Mouse (Mus musculus) spleen, postnatal 14 days (tissue): ENCODE measurements around the gene Fthl17d.
A peak's percentile ranks its signal among the peaks of the same experiment; 100 is the strongest.
"Not testable (repeated sequence)": the region's sequence is repeated elsewhere in the genome, so short reads cannot be mapped to it uniquely, and the experiment has no call there.

ENCODE experiments used
- DNase-seq, 2 experiments: peaks; one replicate each; pipeline ENCODE4 v3.0.0; 2021 to 2022; ENCODE audit warnings: low spot score in 2 of 2

The Fthl17d gene

DNA sequence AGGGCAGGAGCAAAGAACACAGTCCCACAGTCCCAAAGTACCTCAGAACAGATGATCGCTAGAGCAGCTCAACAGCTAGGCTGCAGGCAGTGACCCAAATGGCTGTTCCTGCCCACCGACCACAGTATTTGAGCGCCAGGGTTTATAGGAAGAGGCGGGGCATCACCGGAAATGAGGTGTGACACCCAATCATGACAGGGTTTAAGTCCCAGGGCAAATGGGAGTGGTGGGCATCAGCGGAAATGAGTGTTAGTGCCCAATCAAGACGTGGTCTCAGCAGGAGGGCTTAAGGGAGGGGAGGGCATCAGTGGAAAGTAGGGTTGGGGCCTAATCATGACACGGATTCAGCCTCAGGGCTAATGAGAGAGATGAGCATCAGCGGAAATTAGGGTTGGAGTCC lies at the start of gene Fthl17d:
TSS of gene Fthl17d (minus strand) at position 101 of the 400 bp plus-strand sequence.
- not testable (repeated sequence) for DNase-seq

DNA sequence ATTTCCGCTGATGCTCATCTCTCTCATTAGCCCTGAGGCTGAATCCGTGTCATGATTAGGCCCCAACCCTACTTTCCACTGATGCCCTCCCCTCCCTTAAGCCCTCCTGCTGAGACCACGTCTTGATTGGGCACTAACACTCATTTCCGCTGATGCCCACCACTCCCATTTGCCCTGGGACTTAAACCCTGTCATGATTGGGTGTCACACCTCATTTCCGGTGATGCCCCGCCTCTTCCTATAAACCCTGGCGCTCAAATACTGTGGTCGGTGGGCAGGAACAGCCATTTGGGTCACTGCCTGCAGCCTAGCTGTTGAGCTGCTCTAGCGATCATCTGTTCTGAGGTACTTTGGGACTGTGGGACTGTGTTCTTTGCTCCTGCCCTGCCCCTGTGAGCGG lies 46.6 kb upstream of the Fthl17d start, which contains the start of gene Fthl17e:
TSS of gene Fthl17e (plus strand) at position 301 of the 400 bp plus-strand sequence.
- not testable (repeated sequence) for DNase-seq

DNA sequence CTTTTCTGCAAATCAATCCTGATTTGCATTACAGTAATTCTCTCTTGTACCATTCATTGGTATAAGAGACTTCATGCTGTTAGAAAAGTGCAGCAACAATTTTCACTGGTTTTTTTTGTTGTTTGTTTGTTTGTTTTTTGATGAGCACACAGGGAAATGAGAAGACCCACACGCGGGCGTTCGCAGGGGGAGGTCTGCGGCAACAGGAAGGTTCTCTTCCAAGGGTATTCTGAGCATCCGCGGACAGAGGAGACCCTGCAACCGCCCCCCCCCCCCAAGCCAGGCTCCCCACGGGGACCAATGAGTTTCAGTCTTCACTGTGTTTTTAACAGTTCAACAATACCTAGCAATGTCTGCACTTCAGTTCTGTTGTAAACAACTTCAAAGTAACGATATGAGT lies 32.9 kb upstream of the Fthl17d start:
- DNase-seq = no peak

DNA sequence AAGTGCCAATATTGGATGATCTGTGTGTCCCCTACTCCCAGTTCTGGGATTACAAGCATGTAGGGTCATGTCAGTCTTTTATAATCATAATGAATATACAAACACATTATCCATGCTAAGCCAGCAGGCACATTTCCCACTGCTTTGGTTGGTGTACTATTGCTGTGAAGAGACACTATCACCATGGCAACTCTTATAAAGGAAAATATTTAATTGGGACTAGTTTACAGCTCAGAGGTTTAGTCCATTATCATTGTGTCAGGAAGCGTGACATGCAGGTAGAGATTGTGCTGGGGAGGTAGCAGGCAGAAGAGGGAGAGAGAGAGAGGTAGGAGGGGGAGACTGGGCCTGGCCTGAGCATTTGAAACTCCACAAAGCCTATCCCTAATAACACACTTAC lies 29.5 kb upstream of the Fthl17d start:
- DNase-seq = no peak

DNA sequence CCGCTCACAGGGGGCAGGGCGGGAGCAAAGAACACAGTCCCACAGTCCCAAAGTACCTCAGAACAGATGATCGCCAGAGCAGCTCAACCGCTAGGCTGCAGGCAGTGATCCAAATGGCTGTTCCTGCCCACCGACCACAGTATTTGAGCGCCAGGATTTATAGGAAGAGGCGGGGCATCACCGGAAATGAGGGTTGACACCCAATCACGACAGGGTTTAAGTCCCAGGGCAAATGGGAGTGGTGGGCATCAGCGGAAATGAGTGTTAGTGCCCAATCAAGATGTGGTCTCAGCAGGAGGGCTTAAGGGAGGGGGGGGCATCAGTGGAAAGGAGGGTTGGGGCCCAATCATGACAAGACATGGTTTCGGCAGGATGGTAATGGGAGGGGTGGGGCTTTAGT lies 10.1 kb downstream of the Fthl17d start, which contains the start of gene Fthl17c:
TSS of gene Fthl17c (minus strand) at position 101 of the 400 bp plus-strand sequence.
- not testable (repeated sequence) for DNase-seq

DNA sequence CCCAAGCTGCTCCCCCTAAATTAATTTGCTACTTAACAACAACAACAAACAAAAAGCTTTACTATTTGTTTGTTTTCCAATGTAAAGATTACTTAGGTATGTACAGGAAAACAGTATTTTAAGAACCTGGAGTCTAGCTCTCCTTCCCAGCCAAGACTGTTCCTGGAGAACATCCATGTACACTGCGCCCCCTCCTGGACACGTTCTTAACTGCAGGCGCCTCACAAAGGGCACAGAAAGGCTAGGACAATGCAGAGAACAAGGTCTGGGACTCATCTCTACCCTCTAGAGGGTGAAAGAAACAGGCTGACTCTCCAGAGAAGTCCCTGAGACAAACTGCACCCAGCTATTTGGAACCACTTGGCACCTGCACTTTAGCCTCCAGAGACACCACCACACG lies 21.9 kb downstream of the Fthl17d start:
- DNase-seq = not testable (repeated sequence)

DNA sequence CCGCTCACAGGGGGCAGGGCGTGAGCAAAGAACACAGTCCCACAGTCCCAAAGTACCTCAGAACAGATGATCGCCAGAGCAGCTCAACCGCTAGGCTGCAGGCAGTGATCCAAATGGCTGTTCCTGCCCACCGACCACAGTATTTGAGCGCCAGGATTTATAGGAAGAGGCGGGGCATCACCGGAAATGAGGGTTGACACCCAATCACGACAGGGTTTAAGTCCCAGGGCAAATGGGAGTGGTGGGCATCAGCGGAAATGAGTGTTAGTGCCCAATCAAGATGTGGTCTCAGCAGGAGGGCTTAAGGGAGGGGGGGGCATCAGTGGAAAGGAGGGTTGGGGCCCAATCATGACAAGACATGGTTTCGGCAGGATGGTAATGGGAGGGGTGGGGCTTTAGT lies 23.7 kb downstream of the Fthl17d start, which contains the start of gene Fthl17b:
TSS of gene Fthl17b (minus strand) at position 101 of the 400 bp plus-strand sequence.
- DNase-seq = not testable (repeated sequence)

DNA sequence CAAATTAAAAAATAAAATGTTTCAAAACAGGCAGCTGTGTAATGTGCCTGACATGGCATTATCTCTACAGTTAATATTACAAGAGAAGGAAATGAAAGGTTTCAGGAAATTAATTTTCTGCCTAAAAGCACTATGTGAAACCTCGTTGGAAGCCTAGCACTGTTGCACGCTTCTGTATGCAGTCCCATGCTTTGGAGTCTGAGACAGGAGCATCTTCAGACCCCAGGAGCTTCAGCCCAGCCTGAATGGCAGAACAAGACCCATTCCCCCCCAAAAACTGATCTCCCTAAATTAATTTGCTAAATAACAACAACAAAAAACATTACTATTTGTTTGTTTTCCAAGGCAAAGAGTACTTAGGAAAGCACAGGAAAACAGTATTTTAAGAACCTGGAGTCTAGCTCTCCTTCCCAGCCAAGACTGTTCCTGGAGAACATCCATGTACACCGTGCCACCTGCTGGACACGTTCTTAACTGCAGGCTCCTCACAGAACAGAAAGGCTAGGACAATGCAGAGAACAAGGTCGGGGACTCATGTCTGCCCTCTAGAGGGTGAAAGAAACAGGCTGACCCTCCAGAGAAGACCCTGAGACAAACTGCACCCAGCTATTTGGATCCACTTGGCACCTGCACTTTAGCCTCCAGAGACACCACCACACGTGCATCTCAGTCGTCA lies 38.3 kb downstream of the Fthl17d start:
- peak in 1 of 2 experiments; percentile 21 for DNase-seq

DNA sequence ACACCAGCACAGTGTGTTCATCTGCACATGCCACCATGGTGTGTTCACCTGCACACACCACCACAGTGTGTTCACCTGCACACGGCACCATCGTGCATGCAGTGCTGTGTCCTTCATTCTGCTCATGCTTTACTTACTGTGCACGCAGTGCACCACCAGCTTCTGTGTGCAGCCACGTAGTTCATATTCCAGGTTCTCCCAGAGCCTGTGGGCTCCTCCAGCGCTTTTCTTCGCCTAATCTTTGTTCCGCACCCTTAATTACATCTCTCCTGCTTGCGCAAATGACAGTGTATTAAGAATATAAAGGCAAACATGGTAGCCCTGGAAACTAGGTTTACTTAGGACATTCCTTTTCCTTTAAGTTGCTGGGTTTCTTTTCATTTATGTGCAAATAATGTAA lies 42.5 kb downstream of the Fthl17d start:
- DNase-seq = no peak
